Mouse (Mus musculus) naive thymus-derived CD4-positive, alpha-beta T cell, adult 2 months (primary cell): ENCODE results near the gene 4930535I16Rik.
A peak's percentile ranks its signal among the peaks of the same experiment; 100 is the strongest.

Source experiments
- DNase-seq: peaks from one replicate; pipeline ENCODE4 v3.0.0-alpha.2; 2011; ENCODE audit warnings: low read depth

Gene 4930535I16Rik

GRCm38 (mm10) chr4:123917548-123918140 lies at the start of gene 4930535I16Rik:
Gene 4930535I16Rik, minus strand, starts transcription at chr4:123918022.
- DNase-seq, result no peak

GRCm38 (mm10) chr4:123962721-123963120 lies 44.9 kb upstream of the 4930535I16Rik start:
- no peak for DNase-seq

- no peak for DNase-seq
Measured at GRCm38 (mm10) chr4:123960955-123961354, 43.1 kb upstream of the 4930535I16Rik start.

- no peak for DNase-seq
Measured at GRCm38 (mm10) chr4:123957891-123958290, 40.1 kb upstream of the 4930535I16Rik start.

- DNase-seq, result no peak
Measured at GRCm38 (mm10) chr4:123957492-123957808, 39.6 kb upstream of the 4930535I16Rik start.

- DNase-seq, result peak; percentile 43
Measured at GRCm38 (mm10) chr4:123956703-123957491, 39.1 kb upstream of the 4930535I16Rik start.

GRCm38 (mm10) chr4:123952059-123952458 lies 34.2 kb upstream of the 4930535I16Rik start:
- peak; percentile 20 for DNase-seq

GRCm38 (mm10) chr4:123949649-123950048 lies 31.8 kb upstream of the 4930535I16Rik start:
- DNase-seq, result no peak

GRCm38 (mm10) chr4:123948901-123949300 lies 31.1 kb upstream of the 4930535I16Rik start:
- no peak for DNase-seq

GRCm38 (mm10) chr4:123947149-123947548 lies 29.3 kb upstream of the 4930535I16Rik start:
- no peak for DNase-seq

GRCm38 (mm10) chr4:123946701-123947100 lies 28.9 kb upstream of the 4930535I16Rik start:
- DNase-seq, result no peak

- peak; percentile 42 for DNase-seq
Measured at GRCm38 (mm10) chr4:123940878-123941277, 23.1 kb upstream of the 4930535I16Rik start.

- DNase-seq, result peak; percentile 87
Measured at GRCm38 (mm10) chr4:123939838-123940237, 22.0 kb upstream of the 4930535I16Rik start.

- DNase-seq, result no peak
Measured at GRCm38 (mm10) chr4:123936059-123936458, 18.2 kb upstream of the 4930535I16Rik start.

- DNase-seq, result no peak
Measured at GRCm38 (mm10) chr4:123934306-123934705, 16.5 kb upstream of the 4930535I16Rik start.

- DNase-seq, result no peak
Measured at GRCm38 (mm10) chr4:123929994-123930393, 12.2 kb upstream of the 4930535I16Rik start.

GRCm38 (mm10) chr4:123927961-123928360 lies 10.1 kb upstream of the 4930535I16Rik start:
- DNase-seq, result no peak

GRCm38 (mm10) chr4:123921055-123921565 lies 3.3 kb upstream of the 4930535I16Rik start:
- no peak for DNase-seq

- DNase-seq, result no peak
Measured at GRCm38 (mm10) chr4:123918851-123919250, 1.0 kb upstream of the 4930535I16Rik start.

- DNase-seq, result peak; percentile 97
Measured at GRCm38 (mm10) chr4:123916748-123917547, 874 bp downstream of the 4930535I16Rik start, which contains the start of gene Rragc. Gene Rragc, plus strand, starts transcription at chr4:123917446.

- no peak for DNase-seq
Measured at GRCm38 (mm10) chr4:123912431-123912830, 5.4 kb downstream of the 4930535I16Rik start.

GRCm38 (mm10) chr4:123911503-123911902 lies 6.3 kb downstream of the 4930535I16Rik start:
- no peak for DNase-seq
